Mouse (Mus musculus): Measurements from ENCODE around the gene Tmbim1. TPM values are rescaled to one million over a fixed set of nuclear protein-coding genes. Genes with fewer than 3 reads are reported as not detected.
A peak's percentile ranks its signal among the peaks of the same experiment; 100 is the strongest.
"Not testable (repeated sequence)": the region's sequence is repeated elsewhere in the genome, so short reads cannot be mapped to it uniquely, and the experiment has no call there.

Gene Tmbim1
- polyA plus RNA-seq, 1 experiment: 689 TPM

GRCm38 (mm10) chr1:74329899-74330431 is 24.5 kb upstream of the Tmbim1 start:
- 23% methylated on average over 7 of the region's 7 CpGs for WGBS
- Histone ChIP-seq H3K36me3 (ENCODE audit: control insufficient read depth, insufficient read depth, low read length) (no peaks in the 10 kb centered on the region), H3K27ac (ENCODE audit: insufficient read depth, low read depth, low read length) (peak overlapping the region; percentile 87), H3K4me3 (ENCODE audit: low read depth, low read length) (no peak overlapping the region), H3K27me3 (ENCODE audit: control insufficient read depth, insufficient read depth, low read length) (no peaks in the 10 kb centered on the region), H3K4me1 (ENCODE audit: control insufficient read depth, insufficient read depth, insufficient read length, low read length) (peaks cover 32% of the 10 kb centered on the region)
- TF ChIP-seq POLR2A (IDR thresholded peaks at IDR 0.05; ENCODE audit: low read depth, low read length) (no peak), CTCF (IDR thresholded peaks at IDR 0.05; ENCODE audit: extremely low read depth, insufficient read length, insufficient replicate concordance, low read depth, low read length) (no peak)

- H3K27ac ChIP-seq (ENCODE audit: insufficient read depth, low read depth, low read length); H3K27me3 ChIP-seq (ENCODE audit: control insufficient read depth, insufficient read depth, low read length); H3K36me3 ChIP-seq (ENCODE audit: control insufficient read depth, insufficient read depth, low read length); H3K4me3 ChIP-seq (ENCODE audit: low read depth, low read length): not testable (repeated sequence)
- WGBS: 91% methylated on average over 2 of the region's 2 CpGs
- peak; percentile 5; the same call in 1 of the 2 replicates for TF ChIP-seq CTCF (IDR thresholded peaks at IDR 0.05; ENCODE audit: extremely low read depth, insufficient read length, insufficient replicate concordance, low read depth, low read length)
- peaks cover 24% of the 10 kb centered on the region for H3K4me1 ChIP-seq (ENCODE audit: control insufficient read depth, insufficient read depth, insufficient read length, low read length)
Measured at GRCm38 (mm10) chr1:74326916-74327315, 21.5 kb upstream of the Tmbim1 start.

- no peak overlapping the region for H3K27ac ChIP-seq (ENCODE audit: insufficient read depth, low read depth, low read length)
- 37% methylated on average over 3 of the region's 3 CpGs for WGBS
- no peaks in the 10 kb centered on the region for H3K36me3 ChIP-seq (ENCODE audit: control insufficient read depth, insufficient read depth, low read length)
- no peak overlapping the region for H3K4me3 ChIP-seq (ENCODE audit: low read depth, low read length)
- TF ChIP-seq CTCF (IDR thresholded peaks at IDR 0.05; ENCODE audit: extremely low read depth, insufficient read length, insufficient replicate concordance, low read depth, low read length) (no peak), POLR2A (IDR thresholded peaks at IDR 0.05; ENCODE audit: low read depth, low read length) (no peak)
- H3K4me1 ChIP-seq (ENCODE audit: control insufficient read depth, insufficient read depth, insufficient read length, low read length): no peaks in the 10 kb centered on the region
- H3K27me3 ChIP-seq (ENCODE audit: control insufficient read depth, insufficient read depth, low read length): no peaks in the 10 kb centered on the region
Measured at GRCm38 (mm10) chr1:74321396-74321795, 16.0 kb upstream of the Tmbim1 start.

- 55% methylated on average over 3 of the region's 3 CpGs for WGBS
- Histone ChIP-seq H3K4me3 (ENCODE audit: low read depth, low read length) (no peak overlapping the region), H3K36me3 (ENCODE audit: control insufficient read depth, insufficient read depth, low read length) (no peaks in the 10 kb centered on the region), H3K27me3 (ENCODE audit: control insufficient read depth, insufficient read depth, low read length) (no peaks in the 10 kb centered on the region), H3K4me1 (ENCODE audit: control insufficient read depth, insufficient read depth, insufficient read length, low read length) (no peaks in the 10 kb centered on the region), H3K27ac (ENCODE audit: insufficient read depth, low read depth, low read length) (no peak overlapping the region)
- no peak for TF ChIP-seq CTCF (IDR thresholded peaks at IDR 0.05; ENCODE audit: extremely low read depth, insufficient read length, insufficient replicate concordance, low read depth, low read length)
- TF ChIP-seq POLR2A (IDR thresholded peaks at IDR 0.05; ENCODE audit: low read depth, low read length): no peak
Measured at GRCm38 (mm10) chr1:74318711-74319110, 13.3 kb upstream of the Tmbim1 start.

DNA sequence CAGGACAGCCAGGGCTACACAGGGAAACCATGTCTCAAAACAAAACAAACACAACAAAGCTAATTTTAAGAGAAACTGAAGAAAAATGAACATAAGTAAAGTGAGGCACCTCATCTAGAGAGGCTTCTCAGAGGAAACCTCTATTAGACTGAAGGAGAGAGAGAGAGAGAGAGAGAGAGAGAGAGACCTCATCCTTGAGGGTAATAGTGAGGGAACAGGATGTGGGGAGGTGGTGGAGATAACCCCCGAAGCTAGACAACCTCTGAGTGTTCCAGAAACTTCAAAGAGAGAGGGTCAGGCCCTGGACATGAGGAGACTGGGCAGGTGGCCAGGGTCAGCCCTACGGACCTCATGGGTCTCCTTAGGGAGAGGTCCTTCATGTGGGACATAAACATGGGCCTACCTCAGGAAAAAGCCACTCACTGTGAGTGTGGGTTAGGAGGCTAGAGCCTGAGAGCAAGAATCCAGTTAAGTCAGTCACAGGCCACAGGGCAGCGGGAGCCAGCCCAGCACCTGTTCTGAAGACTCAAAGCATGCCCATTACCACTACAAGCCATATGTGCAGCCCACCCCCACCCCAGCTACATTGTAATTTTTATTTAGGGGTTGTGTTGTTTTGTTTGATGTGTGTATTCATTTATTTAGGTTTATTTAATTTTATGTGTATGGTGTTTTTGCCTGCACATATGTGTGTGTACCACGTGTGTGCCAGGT is 10.8 kb upstream of the Tmbim1 start:
- WGBS: 77% methylated on average over 4 of the region's 4 CpGs
- H3K4me1 ChIP-seq (ENCODE audit: control insufficient read depth, insufficient read depth, insufficient read length, low read length): no peaks in the 10 kb centered on the region
- TF ChIP-seq POLR2A (IDR thresholded peaks at IDR 0.05; ENCODE audit: low read depth, low read length): no peak
- TF ChIP-seq CTCF (IDR thresholded peaks at IDR 0.05; ENCODE audit: extremely low read depth, insufficient read length, insufficient replicate concordance, low read depth, low read length): no peak
- H3K27me3 ChIP-seq (ENCODE audit: control insufficient read depth, insufficient read depth, low read length): no peaks in the 10 kb centered on the region
- H3K4me3 ChIP-seq (ENCODE audit: low read depth, low read length): no peak overlapping the region
- no peak overlapping the region for H3K27ac ChIP-seq (ENCODE audit: insufficient read depth, low read depth, low read length)
- no peaks in the 10 kb centered on the region for H3K36me3 ChIP-seq (ENCODE audit: control insufficient read depth, insufficient read depth, low read length)

- WGBS: 60% methylated on average over 3 of the region's 3 CpGs
- no peaks in the 10 kb centered on the region for H3K27me3 ChIP-seq (ENCODE audit: control insufficient read depth, insufficient read depth, low read length)
- no peak overlapping the region for H3K4me3 ChIP-seq (ENCODE audit: low read depth, low read length)
- H3K36me3 ChIP-seq (ENCODE audit: control insufficient read depth, insufficient read depth, low read length): no peaks in the 10 kb centered on the region
- H3K4me1 ChIP-seq (ENCODE audit: control insufficient read depth, insufficient read depth, insufficient read length, low read length): peaks cover 3% of the 10 kb centered on the region; the same call in 1 of the 2 replicates
- no peak overlapping the region for H3K27ac ChIP-seq (ENCODE audit: insufficient read depth, low read depth, low read length)
- TF ChIP-seq POLR2A (IDR thresholded peaks at IDR 0.05; ENCODE audit: low read depth, low read length) (no peak), CTCF (IDR thresholded peaks at IDR 0.05; ENCODE audit: extremely low read depth, insufficient read length, insufficient replicate concordance, low read depth, low read length) (no peak)
Measured at GRCm38 (mm10) chr1:74314796-74315195, 9.4 kb upstream of the Tmbim1 start.

DNA sequence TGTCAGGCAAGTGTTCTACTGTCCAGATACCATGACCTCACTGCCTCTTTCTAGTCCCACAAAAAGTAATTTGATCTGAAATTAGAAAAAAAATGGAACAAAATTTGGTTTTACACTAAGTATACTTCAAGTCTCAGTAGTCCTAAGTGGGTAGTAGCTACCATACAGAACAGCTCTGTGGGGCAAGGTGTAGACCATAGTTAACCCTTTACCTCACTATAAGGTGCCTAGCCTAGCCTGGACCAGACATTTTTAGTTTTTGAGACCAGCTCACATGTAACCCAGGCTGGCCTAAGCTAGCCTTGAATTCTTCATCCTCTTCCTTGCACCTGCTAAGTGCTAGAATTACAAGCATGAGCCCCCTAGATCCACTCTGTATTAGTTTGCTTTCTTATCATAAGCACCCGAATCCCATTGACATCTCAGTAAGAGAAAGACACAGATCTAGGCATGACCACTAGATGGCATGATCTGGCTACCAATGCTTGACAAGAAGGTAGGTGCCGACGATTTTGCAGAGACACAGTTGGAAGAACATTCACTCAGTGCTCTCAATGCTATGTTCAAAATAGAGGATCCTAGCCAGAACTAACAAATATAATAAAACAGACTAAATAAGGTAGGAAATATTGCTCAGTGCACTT is 7.7 kb upstream of the Tmbim1 start:
- no peaks in the 10 kb centered on the region for H3K36me3 ChIP-seq (ENCODE audit: control insufficient read depth, insufficient read depth, low read length)
- no peak overlapping the region for H3K4me3 ChIP-seq (ENCODE audit: low read depth, low read length)
- TF ChIP-seq POLR2A (IDR thresholded peaks at IDR 0.05; ENCODE audit: low read depth, low read length): no peak
- no peak for TF ChIP-seq CTCF (IDR thresholded peaks at IDR 0.05; ENCODE audit: extremely low read depth, insufficient read length, insufficient replicate concordance, low read depth, low read length)
- H3K27ac ChIP-seq (ENCODE audit: insufficient read depth, low read depth, low read length): peak overlapping the region; percentile 36; the same call in 1 of the 2 replicates
- H3K27me3 ChIP-seq (ENCODE audit: control insufficient read depth, insufficient read depth, low read length): no peaks in the 10 kb centered on the region
- H3K4me1 ChIP-seq (ENCODE audit: control insufficient read depth, insufficient read depth, insufficient read length, low read length): peaks cover 8% of the 10 kb centered on the region; the same call in 1 of the 2 replicates
- WGBS: under 1% methylated on average over 3 of the region's 3 CpGs
